Mouse (Mus musculus): ENCODE results near the gene Surf2. TPM values are rescaled to one million over a fixed set of nuclear protein-coding genes. Genes with fewer than 3 reads are reported as not detected.

Gene Surf2
- polyA plus RNA-seq, 1 experiment from 2014 or later, result 38.5 TPM

GRCm38 (mm10) chr2:26927745-26928476, 11.7 kb downstream of the Surf2 start:
- no peak for DNase-seq (ENCODE audit: low spot score)
- ATAC-seq (replicated peaks; ENCODE audit: low FRiP score, low TSS enrichment, low read depth), result no peak
- 88% methylated on average over 6 of the region's 6 CpGs for WGBS
- Histone ChIP-seq H3K36me3 (ENCODE audit: control insufficient read depth, insufficient read depth, low read length) (peaks cover 81% of the 10 kb centered on the region), H3K4me3 (ENCODE audit: low read depth, low read length) (no peak overlapping the region), H3K4me2 (ENCODE audit: low read length) (no peak overlapping the region), H3K4me1 (replicated peaks; ENCODE audit: control insufficient read depth, insufficient read depth, low read length) (peaks cover 17% of the 10 kb centered on the region), H3K27me3 (replicated peaks; ENCODE audit: control insufficient read depth, insufficient read depth, low read length) (no peaks in the 10 kb centered on the region), H3K9me3 (ENCODE audit: control insufficient read depth, low read length) (no peaks in the 10 kb centered on the region), H3K9ac (ENCODE audit: low read length) (no peak overlapping the region), H3K27ac (ENCODE audit: low read depth) (no peak overlapping the region)

DNA sequence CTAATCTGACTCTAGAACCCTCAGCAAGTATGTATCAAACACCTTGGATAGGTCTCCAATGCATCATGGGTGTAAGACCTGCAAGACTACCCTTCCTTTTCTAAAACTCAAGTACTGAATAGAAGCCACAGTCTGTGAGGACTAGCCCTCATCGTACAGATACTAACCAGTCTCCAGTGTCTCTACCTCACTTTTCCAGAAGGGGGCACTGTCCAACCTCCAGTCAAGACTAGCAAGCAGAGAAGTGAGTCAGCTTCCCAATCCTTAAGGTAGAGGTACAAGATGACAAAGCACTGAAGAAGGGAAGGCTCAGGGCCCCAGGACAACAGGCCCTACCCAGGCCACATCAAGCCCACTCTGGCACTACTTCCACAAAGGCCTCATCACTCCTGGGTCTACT, 14.2 kb downstream of the Surf2 start:
- H3K9me3 ChIP-seq (ENCODE audit: control insufficient read depth, low read length), result no peaks in the 10 kb centered on the region
- peak; percentile 68 for DNase-seq (ENCODE audit: low spot score)
- H3K27ac ChIP-seq (ENCODE audit: low read depth), result no peak overlapping the region
- peaks cover 56% of the 10 kb centered on the region for H3K36me3 ChIP-seq (ENCODE audit: control insufficient read depth, insufficient read depth, low read length)
- no peak overlapping the region for H3K4me2 ChIP-seq (ENCODE audit: low read length)
- peaks cover 17% of the 10 kb centered on the region for H3K4me1 ChIP-seq (replicated peaks; ENCODE audit: control insufficient read depth, insufficient read depth, low read length)
- H3K27me3 ChIP-seq (replicated peaks; ENCODE audit: control insufficient read depth, insufficient read depth, low read length), result no peaks in the 10 kb centered on the region
- WGBS, result 64% methylated on average over 1 of the region's 1 CpGs
- no peak overlapping the region for H3K9ac ChIP-seq (ENCODE audit: low read length)
- no peak overlapping the region for H3K4me3 ChIP-seq (ENCODE audit: low read depth, low read length)
- no peak for ATAC-seq (replicated peaks; ENCODE audit: low FRiP score, low TSS enrichment, low read depth)

DNA sequence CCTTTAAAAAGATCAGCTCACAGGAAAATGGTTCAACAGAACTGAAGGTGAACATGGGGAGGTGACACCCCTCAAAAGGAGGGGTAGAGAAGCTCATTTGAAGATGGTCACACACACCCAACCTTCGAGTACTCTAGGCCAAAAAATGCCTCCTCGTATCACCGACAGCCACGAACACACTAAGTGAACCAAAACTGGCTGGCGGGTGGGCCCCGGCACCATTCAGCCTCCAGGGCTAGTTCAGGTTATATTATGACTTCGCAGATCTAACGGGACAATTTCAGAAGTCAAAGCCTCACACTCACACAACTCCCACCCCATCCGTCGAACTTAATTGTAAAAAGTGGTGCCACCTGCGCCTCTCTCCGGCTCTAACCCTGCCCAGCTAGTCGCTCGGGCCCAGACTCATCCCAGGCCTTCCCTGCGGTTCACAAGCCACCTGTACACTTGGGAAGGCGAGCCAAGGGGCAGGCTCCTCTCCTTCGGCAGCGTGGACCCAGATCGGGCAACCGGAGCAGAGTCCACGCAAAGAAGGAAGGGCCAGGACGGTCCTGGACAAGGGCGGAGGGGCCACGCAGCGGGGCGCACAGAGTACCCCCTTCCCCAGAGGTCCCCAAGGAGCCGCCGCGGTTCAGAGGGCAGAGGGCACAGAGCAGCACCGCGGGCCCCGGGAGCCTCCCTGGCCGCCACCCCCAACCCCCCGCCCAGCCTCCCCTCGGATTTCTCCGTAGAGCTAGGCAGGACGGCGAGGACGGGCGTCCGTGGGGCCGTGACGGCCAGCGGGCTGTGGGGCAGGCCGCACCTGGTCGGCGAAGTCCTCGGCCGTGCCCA, 16.5 kb downstream of the Surf2 start:
- peak overlapping the region; percentile 92 for H3K4me2 ChIP-seq (ENCODE audit: low read length)
- H3K9ac ChIP-seq (ENCODE audit: low read length), result peak overlapping the region; percentile 99
- H3K36me3 ChIP-seq (ENCODE audit: control insufficient read depth, insufficient read depth, low read length), result peaks cover 34% of the 10 kb centered on the region
- peak overlapping the region; percentile 99 for H3K4me3 ChIP-seq (ENCODE audit: low read depth, low read length)
- H3K9me3 ChIP-seq (ENCODE audit: control insufficient read depth, low read length), result no peaks in the 10 kb centered on the region
- ATAC-seq (replicated peaks; ENCODE audit: low FRiP score, low TSS enrichment, low read depth), result no peak; the same call in 1 of the 2 replicates
- WGBS, result 2% methylated on average over 37 of the region's 49 CpGs
- H3K4me1 ChIP-seq (replicated peaks; ENCODE audit: control insufficient read depth, insufficient read depth, low read length), result peaks cover 17% of the 10 kb centered on the region
- H3K27me3 ChIP-seq (replicated peaks; ENCODE audit: control insufficient read depth, insufficient read depth, low read length), result no peaks in the 10 kb centered on the region
- H3K27ac ChIP-seq (ENCODE audit: low read depth), result peak overlapping the region; percentile 88
- peak; percentile 77 for DNase-seq (ENCODE audit: low spot score)

DNA sequence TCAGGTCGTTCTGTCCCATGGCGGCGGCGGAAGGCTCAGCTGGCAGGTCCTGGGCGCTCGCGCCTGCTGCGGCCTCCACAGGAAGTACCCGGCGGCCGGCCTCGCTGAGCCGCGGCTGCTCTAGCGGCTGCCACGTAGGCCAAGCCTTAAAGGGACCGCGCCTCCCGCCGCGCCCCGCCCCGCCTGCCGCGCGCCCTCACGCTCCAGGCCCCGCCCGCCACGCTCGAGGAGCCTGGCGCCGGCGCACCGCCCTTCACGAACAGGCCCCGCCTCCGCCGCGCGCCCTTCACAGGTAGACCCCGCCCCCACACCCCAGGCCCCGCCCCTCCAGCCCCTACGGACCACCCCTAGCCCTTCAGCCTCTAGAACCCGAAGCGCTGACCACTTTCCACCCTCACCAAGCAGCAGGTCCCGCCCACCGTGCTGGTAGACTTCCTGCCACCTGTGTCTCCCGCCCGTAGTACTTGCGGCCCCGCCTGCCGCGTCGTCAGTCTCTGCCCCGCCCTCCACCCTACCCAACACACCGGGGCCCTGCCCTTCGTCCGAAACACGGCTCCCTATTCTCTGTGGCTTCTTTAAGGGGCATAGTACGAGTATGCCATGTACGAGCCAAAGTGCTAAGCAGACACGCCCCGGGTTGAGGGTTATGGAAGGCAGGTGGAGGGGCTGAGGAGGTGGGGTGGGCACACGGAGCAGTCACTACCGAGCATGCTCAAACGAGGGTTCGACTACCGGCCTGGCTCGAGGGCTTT, 17.3 kb downstream of the Surf2 start, which contains the start of the genes Surf4 and Stkld1:
Gene Surf4 (minus strand): TSS at position 625 of the 752 bp plus-strand sequence.
Gene Stkld1 (plus strand): TSS at position 744 of the 752 bp plus-strand sequence.
- Histone ChIP-seq H3K4me1 (replicated peaks; ENCODE audit: control insufficient read depth, insufficient read depth, low read length) (peaks cover 17% of the 10 kb centered on the region), H3K9ac (ENCODE audit: low read length) (peak within 1 kb of the TSS; percentile 99), H3K4me2 (ENCODE audit: low read length) (peak within 1 kb of the TSS; percentile 92), H3K36me3 (ENCODE audit: control insufficient read depth, insufficient read depth, low read length) (peaks cover 26% of the 10 kb centered on the region), H3K27me3 (replicated peaks; ENCODE audit: control insufficient read depth, insufficient read depth, low read length) (no peaks in the 10 kb centered on the region), H3K27ac (ENCODE audit: low read depth) (peak within 1 kb of the TSS; percentile 88), H3K4me3 (ENCODE audit: low read depth, low read length) (peak within 1 kb of the TSS; percentile 99), H3K9me3 (ENCODE audit: control insufficient read depth, low read length) (no peaks in the 10 kb centered on the region)
- peak; percentile 96 for DNase-seq (ENCODE audit: low spot score)
- peak; percentile 95 for ATAC-seq (replicated peaks; ENCODE audit: low FRiP score, low TSS enrichment, low read depth)
- WGBS, result 1% methylated on average over 61 of the region's 70 CpGs

GRCm38 (mm10) chr2:26935286-26935685, 19.1 kb downstream of the Surf2 start:
- Histone ChIP-seq H3K4me1 (replicated peaks; ENCODE audit: control insufficient read depth, insufficient read depth, low read length) (peaks cover 17% of the 10 kb centered on the region), H3K27ac (ENCODE audit: low read depth) (no peak overlapping the region), H3K4me3 (ENCODE audit: low read depth, low read length) (no peak overlapping the region), H3K4me2 (ENCODE audit: low read length) (no peak overlapping the region), H3K9ac (ENCODE audit: low read length) (no peak overlapping the region), H3K9me3 (ENCODE audit: control insufficient read depth, low read length) (no peaks in the 10 kb centered on the region), H3K36me3 (ENCODE audit: control insufficient read depth, insufficient read depth, low read length) (peaks cover 11% of the 10 kb centered on the region), H3K27me3 (replicated peaks; ENCODE audit: control insufficient read depth, insufficient read depth, low read length) (no peaks in the 10 kb centered on the region)
- DNase-seq (ENCODE audit: low spot score) (no peak), ATAC-seq (replicated peaks; ENCODE audit: low FRiP score, low TSS enrichment, low read depth) (no peak)
- WGBS, result 88% methylated on average over 2 of the region's 2 CpGs

DNA sequence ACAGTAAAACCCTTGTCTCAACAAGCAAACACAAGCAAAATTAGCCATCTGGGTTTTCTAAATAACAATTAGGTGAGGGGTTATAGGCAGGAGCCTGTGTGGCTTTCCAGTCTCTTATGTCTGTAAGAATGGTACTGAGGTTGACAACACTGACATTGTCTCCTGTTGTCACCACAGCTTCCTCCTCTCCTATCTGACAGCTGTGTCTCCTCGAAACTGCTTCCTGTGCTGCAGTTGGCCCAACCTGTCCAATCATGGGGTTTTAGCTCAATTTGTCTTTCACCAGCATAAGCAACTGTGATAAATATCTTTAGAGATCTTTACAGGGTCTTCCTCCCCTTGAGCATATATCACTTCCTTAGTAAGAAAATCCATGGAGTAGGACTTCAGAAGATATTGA, 20.3 kb downstream of the Surf2 start:
- Histone ChIP-seq H3K36me3 (ENCODE audit: control insufficient read depth, insufficient read depth, low read length) (no peaks in the 10 kb centered on the region), H3K9me3 (ENCODE audit: control insufficient read depth, low read length) (no peaks in the 10 kb centered on the region), H3K27me3 (replicated peaks; ENCODE audit: control insufficient read depth, insufficient read depth, low read length) (no peaks in the 10 kb centered on the region), H3K4me3 (ENCODE audit: low read depth, low read length) (no peak overlapping the region), H3K4me2 (ENCODE audit: low read length) (no peak overlapping the region), H3K27ac (ENCODE audit: low read depth) (no peak overlapping the region), H3K4me1 (replicated peaks; ENCODE audit: control insufficient read depth, insufficient read depth, low read length) (peaks cover 11% of the 10 kb centered on the region), H3K9ac (ENCODE audit: low read length) (no peak overlapping the region)
- 66% methylated on average over 1 of the region's 1 CpGs for WGBS
- no peak for ATAC-seq (replicated peaks; ENCODE audit: low FRiP score, low TSS enrichment, low read depth)
- no peak for DNase-seq (ENCODE audit: low spot score)

DNA sequence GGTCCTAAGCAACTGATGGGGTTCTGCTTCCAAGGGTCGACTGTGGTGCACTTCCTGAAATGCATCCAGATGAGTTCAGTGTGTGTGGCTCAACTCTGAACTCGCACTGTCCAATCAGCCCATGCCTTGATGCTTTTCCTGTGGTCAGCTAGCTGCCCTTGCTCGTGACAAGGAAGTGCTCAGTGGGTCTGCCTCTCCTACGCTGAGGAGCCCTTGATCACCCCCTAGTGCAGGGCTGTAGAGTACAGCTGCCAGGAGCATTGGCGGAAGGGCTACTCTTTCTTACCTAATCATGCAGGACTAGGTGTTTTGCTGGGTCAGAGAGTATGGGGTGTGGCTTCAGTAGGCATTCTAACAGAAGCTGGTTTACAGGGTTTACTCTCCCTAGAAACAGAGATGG, 25.4 kb downstream of the Surf2 start:
- Histone ChIP-seq H3K27ac (ENCODE audit: low read depth) (no peak overlapping the region), H3K4me2 (ENCODE audit: low read length) (no peak overlapping the region), H3K4me3 (ENCODE audit: low read depth, low read length) (no peak overlapping the region), H3K9me3 (ENCODE audit: control insufficient read depth, low read length) (no peaks in the 10 kb centered on the region), H3K4me1 (replicated peaks; ENCODE audit: control insufficient read depth, insufficient read depth, low read length) (no peaks in the 10 kb centered on the region), H3K36me3 (ENCODE audit: control insufficient read depth, insufficient read depth, low read length) (no peaks in the 10 kb centered on the region), H3K27me3 (replicated peaks; ENCODE audit: control insufficient read depth, insufficient read depth, low read length) (no peaks in the 10 kb centered on the region), H3K9ac (ENCODE audit: low read length) (no peak overlapping the region)
- 40% methylated on average over 5 of the region's 5 CpGs for WGBS
- ATAC-seq (replicated peaks; ENCODE audit: low FRiP score, low TSS enrichment, low read depth) (no peak), DNase-seq (ENCODE audit: low spot score) (no peak)

DNA sequence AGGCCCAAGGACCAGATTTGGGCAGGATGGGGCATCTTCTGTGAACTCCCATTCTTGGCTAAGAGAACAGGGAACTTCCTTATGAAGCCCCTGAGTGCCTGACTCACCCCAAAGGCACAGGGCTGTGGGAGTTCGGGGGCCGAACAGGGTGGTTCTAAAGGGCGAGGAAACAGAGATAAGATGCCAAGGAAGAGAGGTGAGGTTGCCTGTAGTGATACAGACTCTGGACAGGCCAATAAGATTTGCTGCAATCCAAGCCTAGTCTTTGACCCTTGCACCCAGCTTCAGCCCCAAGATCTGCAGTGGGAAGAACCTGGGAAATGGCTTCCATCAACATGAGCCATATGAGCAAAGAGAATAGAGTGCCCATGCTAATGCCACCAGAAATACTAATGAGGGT, 27.1 kb downstream of the Surf2 start:
- ATAC-seq (replicated peaks; ENCODE audit: low FRiP score, low TSS enrichment, low read depth), result no peak
- H3K27me3 ChIP-seq (replicated peaks; ENCODE audit: control insufficient read depth, insufficient read depth, low read length), result no peaks in the 10 kb centered on the region
- H3K9ac ChIP-seq (ENCODE audit: low read length), result no peak overlapping the region
- H3K4me2 ChIP-seq (ENCODE audit: low read length), result no peak overlapping the region
- no peak overlapping the region for H3K4me3 ChIP-seq (ENCODE audit: low read depth, low read length)
- WGBS, result 82% methylated on average over 3 of the region's 3 CpGs
- no peak for DNase-seq (ENCODE audit: low spot score)
- no peaks in the 10 kb centered on the region for H3K4me1 ChIP-seq (replicated peaks; ENCODE audit: control insufficient read depth, insufficient read depth, low read length)
- H3K9me3 ChIP-seq (ENCODE audit: control insufficient read depth, low read length), result no peaks in the 10 kb centered on the region
- no peaks in the 10 kb centered on the region for H3K36me3 ChIP-seq (ENCODE audit: control insufficient read depth, insufficient read depth, low read length)
- no peak overlapping the region for H3K27ac ChIP-seq (ENCODE audit: low read depth)

Measured in intestine, embryonic 14.5 days (tissue).